Mouse (Mus musculus) layer of hippocampus, adult 9-11 months (tissue): ENCODE measurements at regions not wholly inside any gene's neighbourhood (a gene's known extent, or its start where the extent isn't known, plus 50 kb on each side); places are given as distances from the start of the nearest gene placed in this dataset.

Source experiments
- DNase-seq: peaks from one replicate; pipeline ENCODE4 v3.0.0; 2022

GRCm38 (mm10) chr12:17113465-17114177 is 63.1 kb downstream of the Kcnf1 start:
- no peak for DNase-seq

GRCm38 (mm10) chr12:17112781-17113464 is 63.8 kb downstream of the Kcnf1 start:
- no peak for DNase-seq

- DNase-seq: no peak
These were observed 70.5 kb downstream of the Kcnf1 start for GRCm38 (mm10) chr12:17106220-17106619.

GRCm38 (mm10) chr12:17105057-17105712 is 71.5 kb downstream of the Kcnf1 start:
- no peak for DNase-seq

GRCm38 (mm10) chr12:17101842-17102241 is 74.8 kb downstream of the Kcnf1 start:
- no peak for DNase-seq

GRCm38 (mm10) chr12:17097800-17098271 is 78.9 kb downstream of the Kcnf1 start:
- peak; percentile 62 for DNase-seq

- no peak for DNase-seq
These were observed 81.9 kb downstream of the Kcnf1 start for GRCm38 (mm10) chr12:17094758-17095157.

GRCm38 (mm10) chr12:17093772-17094171 is 82.2 kb upstream of the 2410004P03Rik start:
- no peak for DNase-seq

GRCm38 (mm10) chr12:17091058-17091457 is 79.5 kb upstream of the 2410004P03Rik start:
- DNase-seq: peak; percentile 82

GRCm38 (mm10) chr12:17089710-17090339 is 78.3 kb upstream of the 2410004P03Rik start:
- no peak for DNase-seq

GRCm38 (mm10) chr12:17087388-17087787 is 75.9 kb upstream of the 2410004P03Rik start:
- no peak for DNase-seq

- DNase-seq: no peak
These were observed 73.7 kb upstream of the 2410004P03Rik start for GRCm38 (mm10) chr12:17085209-17085574.

GRCm38 (mm10) chr12:17084499-17085208 is 73.1 kb upstream of the 2410004P03Rik start:
- peak; percentile 77 for DNase-seq

GRCm38 (mm10) chr12:17071691-17072454 is 60.3 kb upstream of the 2410004P03Rik start:
- no peak for DNase-seq

- peak; percentile 88 for DNase-seq
These were observed 58.3 kb upstream of the 2410004P03Rik start for GRCm38 (mm10) chr12:17069808-17070207.

GRCm38 (mm10) chr12:17069161-17069560 is 57.6 kb upstream of the 2410004P03Rik start:
- no peak for DNase-seq

- peak; percentile 36 for DNase-seq
These were observed 52.4 kb upstream of the 2410004P03Rik start for GRCm38 (mm10) chr12:17063920-17064319.
